Comparison of ENCODE assay signal across 8 mouse cellular contexts in the genomic region with DNA sequence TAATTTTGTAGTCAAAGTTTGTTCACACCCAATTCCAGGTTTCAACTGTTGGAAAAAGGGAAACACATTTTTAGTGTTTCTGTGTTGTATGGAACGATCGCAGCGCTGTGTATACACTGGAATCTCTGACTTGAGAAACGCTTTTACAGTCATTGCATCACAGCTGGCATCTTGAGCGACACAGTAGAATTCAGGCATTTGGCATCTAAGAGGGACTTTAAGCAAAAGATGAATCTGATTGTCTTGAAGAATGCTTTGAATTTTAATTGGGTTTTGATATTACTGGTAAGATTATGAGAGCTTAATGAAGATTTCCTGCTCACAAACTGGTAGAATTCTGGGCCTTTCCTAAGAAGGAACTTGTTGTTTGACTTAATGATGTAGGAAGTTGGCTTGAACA. TPM values are rescaled to one million over a fixed set of nuclear protein-coding genes. Genes with fewer than 3 reads are reported as not detected.
A peak's percentile ranks its signal among the peaks of the same experiment; 100 is the strongest.
DNase-seq lines count a peak whose midpoint lies in the region; ATAC-seq and TF ChIP-seq lines count a peak whose summit lies in the region.

No protein-coding gene starts in this region.

- H3K4me1 ChIP-seq in CH12.LX (ENCODE audit: control insufficient read depth in 1 of 2, insufficient read depth in 2 of 2) = peaks cover 4 to 27% of the 10 kb centered on the region in 2 experiments; a peak in 3 of 4 replicates
- peaks cover 11% of the 10 kb centered on the region; the same call in 1 of the 2 replicates for H3K4me1 ChIP-seq in forebrain, postnatal 0 days (ENCODE audit: insufficient read depth)
- H3K4me1 ChIP-seq in lung, embryonic 15.5 days = peaks cover 24% of the 10 kb centered on the region

- peaks cover 0 to 17% of the 10 kb centered on the region in 2 experiments for H3K36me3 ChIP-seq in CH12.LX (replicated peaks in 1 of 2; ENCODE audit: control insufficient read depth in 1 of 2, insufficient read depth in 1 of 2, low read length in 1 of 2)
- no peaks in the 10 kb centered on the region for H3K36me3 ChIP-seq in forebrain, postnatal 0 days (ENCODE audit: insufficient read depth)
- no peaks in the 10 kb centered on the region for H3K36me3 ChIP-seq in lung, embryonic 15.5 days

- 21% methylated on average over 5 of the region's 5 CpGs for whole genome bisulfite sequencing in forebrain, postnatal 0 days
- 11% methylated on average over 5 of the region's 5 CpGs for WGBS in lung, embryonic 15.5 days

- no peaks in the 10 kb centered on the region for H3K27me3 ChIP-seq in CH12.LX (replicated peaks)
- no peaks in the 10 kb centered on the region for H3K27me3 ChIP-seq in forebrain, postnatal 0 days (ENCODE audit: insufficient read depth, low read length)
- H3K27me3 ChIP-seq in lung, embryonic 15.5 days = no peaks in the 10 kb centered on the region

- peaks cover 40% of the 10 kb centered on the region for H3K79me2 ChIP-seq in CH12.LX (replicated peaks; ENCODE audit: control insufficient read depth, extremely low read depth, insufficient read depth, poor library complexity, severe bottlenecking)

- no peak for TF ChIP-seq POLR2A in CH12.LX (IDR thresholded peaks at IDR 0.05; ENCODE audit: low read depth, low read length)

- dilution Hi-C loops in CH12.LX (cut with MboI; ENCODE audit: extremely low pct_ligation_motif_present, extremely low pct_unique_long_range_greater_than_20kb, low sequenced_read_pairs) = no loop called here

- peak overlapping the region; percentile 75 to 95 (median 80) for H3K4me3 ChIP-seq in CH12.LX (replicated peaks in 1 of 3; ENCODE audit: low read depth in 2 of 3, low read length in 2 of 3, poor library complexity in 1 of 3)
- H3K4me3 ChIP-seq in forebrain, postnatal 0 days (ENCODE audit: low read depth, low read length) = peak overlapping the region; percentile 64
- peak overlapping the region; percentile 63 for H3K4me3 ChIP-seq in lung, embryonic 15.5 days

- no peaks in the 10 kb centered on the region for H3K9me3 ChIP-seq in CH12.LX (replicated peaks; ENCODE audit: low read length)
- H3K9me3 ChIP-seq in forebrain, postnatal 0 days (ENCODE audit: low read length) = no peaks in the 10 kb centered on the region
- H3K9me3 ChIP-seq in lung, embryonic 15.5 days = no peaks in the 10 kb centered on the region

- no peak for TF ChIP-seq CTCF in CH12.LX (conservative IDR thresholded peaks at IDR 0.05 in 1 of 2, IDR thresholded peaks at IDR 0.05 in 1 of 2; ENCODE audit: low read depth in 2 of 2, low read length in 2 of 2)
- TF ChIP-seq CTCF in forebrain, postnatal 0 days (IDR thresholded peaks at IDR 0.05; ENCODE audit: low read depth) = no peak

- in situ Hi-C loops in CH12.LX (cut with MboI; ENCODE audit: low pct_ligation_motif_present, low pct_unique_long_range_greater_than_20kb, low sequenced_read_pairs) = no loop called here

- H3K9ac ChIP-seq in CH12.LX (ENCODE audit: insufficient read depth, low read depth) = peak overlapping the region; percentile 99
- peak overlapping the region; percentile 76 for H3K9ac ChIP-seq in forebrain, postnatal 0 days
- H3K9ac ChIP-seq in lung, embryonic 15.5 days = peak overlapping the region; percentile 77

- DNase-seq in 416B (ENCODE audit: low read depth) = peak; percentile 60
- DNase-seq in CH12.LX (ENCODE audit: extremely low read depth) = peak; percentile 20
- no peak for DNase-seq in forebrain, postnatal 0 days
- DNase-seq in right cerebral cortex, adult 18-20 months = no peak
- DNase-seq in right cerebral cortex, adult 2 months (ENCODE audit: low spot score in 2 of 2) = no peak
- no peak for DNase-seq in cerebellum, postnatal 36 days
- DNase-seq in left cerebral cortex, adult 18-20 months (ENCODE audit: low spot score in 2 of 2) = no peak

- TF ChIP-seq RAD21 in CH12.LX (IDR thresholded peaks at IDR 0.05; ENCODE audit: low read depth, low read length) = no peak

- ATAC-seq in forebrain, postnatal 0 days = no peak
- no peak for ATAC-seq in lung, embryonic 15.5 days (ENCODE audit: borderline replicate concordance, extremely low read depth, low FRiP score, low TSS enrichment)

- H3K27ac ChIP-seq in CH12.LX (ENCODE audit: insufficient read depth, low read depth) = no peak overlapping the region
- no peak overlapping the region for H3K27ac ChIP-seq in forebrain, postnatal 0 days (ENCODE audit: low read depth, low read length)
- no peak overlapping the region for H3K27ac ChIP-seq in lung, embryonic 15.5 days

- peak overlapping the region; percentile 91 for H3K4me2 ChIP-seq in CH12.LX (ENCODE audit: insufficient read depth, low read depth, poor library complexity, severe bottlenecking)
- H3K4me2 ChIP-seq in forebrain, postnatal 0 days (ENCODE audit: low read depth) = peak overlapping the region; percentile 63
- H3K4me2 ChIP-seq in lung, embryonic 15.5 days = peak overlapping the region; percentile 63

- no peak for TF ChIP-seq EP300 in CH12.LX (IDR thresholded peaks at IDR 0.05; ENCODE audit: low read length)

TF ChIP-seq in CH12.LX, 34 proteins besides CTCF, POLR2A, EP300 and RAD21:
- no peak for TF ChIP-seq MYC (IDR thresholded peaks at IDR 0.05; ENCODE audit: low read depth, low read length)
TF ChIP-seq in CH12.LX: peak in this region for 0.

RNA-seq across cellular contexts. Expression of a gene that starts 1.3 kb away (rescaled TPM):
- total RNA-seq in CH12.LX (2012; rRNA removed) (54.6 and 65.2 TPM in 2 replicates), CH12.LX (2014; rRNA removed) (93.2 and 132 TPM in 2 replicates)
- 79.0 and 80.8 TPM in 2 replicates for polyA plus RNA-seq in CH12.LX (2012; ENCODE audit: insufficient read length, low read depth)
- 147 and 173 TPM in 2 replicates for total RNA-seq in forebrain, postnatal 0 days (2014; rRNA removed)
- polyA plus RNA-seq in forebrain, postnatal 0 days (2015; fragmentation: Nextera tagmentation; extraction: Ambion mirVana) = 61.0 and 61.2 TPM in 2 replicates
- polyA plus RNA-seq in lung, embryonic 15.5 days (2015; fragmentation: Nextera tagmentation; extraction: Ambion mirVana) = 97.5 and 98.7 TPM in 2 replicates
- 100 to 1,000 TPM; 153 to 160 TPM for total RNA-seq in left cerebral cortex, adult 18-20 months (2021)

Comparison
In these comparisons a context has a peak if more than half of its experiments do, and no peak if none do; other contexts are left out.
1. DNase-seq: peak in 416B (single experiment) and CH12.LX (single experiment); none in forebrain, postnatal 0 days (single experiment), right cerebral cortex, adult 18-20 months (single experiment), right cerebral cortex, adult 2 months (0 of 2), cerebellum, postnatal 36 days (0 of 2) and left cerebral cortex, adult 18-20 months (0 of 2).
2. Peak in every context shown above with its lines, with median percentiles within 50 percentile points of each other: H3K4me2 ChIP-seq, H3K4me3 ChIP-seq and H3K9ac ChIP-seq.